Mouse (Mus musculus): ENCODE results near the gene Foxo3. TPM values are rescaled to one million over a fixed set of nuclear protein-coding genes. Genes with fewer than 3 reads are reported as not detected.

Foxo3 gene
- polyA plus RNA-seq, 1 experiment from 2014 or later, result 4.4 TPM

- Histone ChIP-seq H3K4me2 (no peak overlapping the region), H3K36me3 (replicated peaks) (no peaks in the 10 kb centered on the region), H3K27ac (no peak overlapping the region), H3K4me1 (peaks cover 3% of the 10 kb centered on the region; the same call in 1 of the 2 replicates), H3K9ac (no peak overlapping the region), H3K4me3 (no peak overlapping the region), H3K27me3 (replicated peaks) (no peaks in the 10 kb centered on the region), H3K9me3 (no peaks in the 10 kb centered on the region)
- ATAC-seq (replicated peaks), result no peak
- WGBS, result 87% methylated on average over 20 of the region's 20 CpGs
Observed at GRCm38 (mm10) chr10:42204768-42205412, 71.7 kb downstream of the Foxo3 start.

GRCm38 (mm10) chr10:42203321-42204155, 73.0 kb downstream of the Foxo3 start:
- Histone ChIP-seq H3K4me3 (no peak overlapping the region), H3K9ac (no peak overlapping the region), H3K4me2 (no peak overlapping the region), H3K9me3 (no peaks in the 10 kb centered on the region), H3K27me3 (replicated peaks) (no peaks in the 10 kb centered on the region), H3K36me3 (replicated peaks) (no peaks in the 10 kb centered on the region), H3K27ac (no peak overlapping the region), H3K4me1 (peaks cover 9% of the 10 kb centered on the region; the same call in 1 of the 2 replicates)
- 79% methylated on average over 18 of the region's 18 CpGs for WGBS
- ATAC-seq (replicated peaks), result no peak

GRCm38 (mm10) chr10:42202561-42202960, 74.0 kb downstream of the Foxo3 start:
- WGBS, result 89% methylated on average over 8 of the region's 8 CpGs
- Histone ChIP-seq H3K4me2 (no peak overlapping the region), H3K9me3 (no peaks in the 10 kb centered on the region), H3K4me3 (no peak overlapping the region), H3K27me3 (replicated peaks) (no peaks in the 10 kb centered on the region), H3K9ac (no peak overlapping the region), H3K27ac (no peak overlapping the region), H3K4me1 (peaks cover 9% of the 10 kb centered on the region; the same call in 1 of the 2 replicates), H3K36me3 (replicated peaks) (no peaks in the 10 kb centered on the region)
- ATAC-seq (replicated peaks), result no peak

GRCm38 (mm10) chr10:42199472-42199871, 77.1 kb downstream of the Foxo3 start:
- peaks cover 11% of the 10 kb centered on the region for H3K36me3 ChIP-seq (replicated peaks)
- no peaks in the 10 kb centered on the region for H3K9me3 ChIP-seq
- H3K27ac ChIP-seq, result no peak overlapping the region
- ATAC-seq (replicated peaks), result peak; percentile 65
- 50% methylated on average over 3 of the region's 3 CpGs for WGBS
- H3K27me3 ChIP-seq (replicated peaks), result no peaks in the 10 kb centered on the region
- H3K9ac ChIP-seq, result no peak overlapping the region
- no peak overlapping the region for H3K4me3 ChIP-seq
- peaks cover 9% of the 10 kb centered on the region; the same call in 1 of the 2 replicates for H3K4me1 ChIP-seq
- no peak overlapping the region for H3K4me2 ChIP-seq

- H3K36me3 ChIP-seq (replicated peaks), result peaks cover 11% of the 10 kb centered on the region
- WGBS, result 71% methylated on average over 3 of the region's 3 CpGs
- H3K4me2 ChIP-seq, result no peak overlapping the region
- H3K27me3 ChIP-seq (replicated peaks), result no peaks in the 10 kb centered on the region
- no peak overlapping the region for H3K4me3 ChIP-seq
- no peak overlapping the region for H3K9ac ChIP-seq
- no peaks in the 10 kb centered on the region for H3K9me3 ChIP-seq
- peaks cover 9% of the 10 kb centered on the region; the same call in 1 of the 2 replicates for H3K4me1 ChIP-seq
- no peak for ATAC-seq (replicated peaks)
- no peak overlapping the region for H3K27ac ChIP-seq
Observed at GRCm38 (mm10) chr10:42198682-42199081, 77.9 kb downstream of the Foxo3 start.

- WGBS, result 88% methylated on average over 6 of the region's 6 CpGs
- ATAC-seq (replicated peaks), result no peak
- Histone ChIP-seq H3K4me1 (peaks cover 6% of the 10 kb centered on the region; the same call in 1 of the 2 replicates), H3K9ac (no peak overlapping the region), H3K4me2 (no peak overlapping the region), H3K27me3 (replicated peaks) (no peaks in the 10 kb centered on the region), H3K9me3 (no peaks in the 10 kb centered on the region), H3K4me3 (no peak overlapping the region), H3K27ac (no peak overlapping the region), H3K36me3 (replicated peaks) (peaks cover 11% of the 10 kb centered on the region)
Observed at GRCm38 (mm10) chr10:42194784-42195183, 81.8 kb downstream of the Foxo3 start.

- H3K4me1 ChIP-seq, result no peaks in the 10 kb centered on the region
- ATAC-seq (replicated peaks), result no peak
- H3K27me3 ChIP-seq (replicated peaks), result no peaks in the 10 kb centered on the region
- H3K9me3 ChIP-seq, result no peaks in the 10 kb centered on the region
- peaks cover 11% of the 10 kb centered on the region for H3K36me3 ChIP-seq (replicated peaks)
- H3K4me2 ChIP-seq, result no peak overlapping the region
- no peak overlapping the region for H3K4me3 ChIP-seq
- WGBS, result 76% methylated on average over 4 of the region's 4 CpGs
- no peak overlapping the region for H3K27ac ChIP-seq
- no peak overlapping the region for H3K9ac ChIP-seq
Observed at GRCm38 (mm10) chr10:42193981-42194380, 82.6 kb downstream of the Foxo3 start.

- peaks cover 9% of the 10 kb centered on the region; the same call in 1 of the 2 replicates for H3K4me1 ChIP-seq
- no peak overlapping the region for H3K4me3 ChIP-seq
- 21% methylated on average over 6 of the region's 6 CpGs for WGBS
- no peak for ATAC-seq (replicated peaks)
- H3K9ac ChIP-seq, result no peak overlapping the region
- no peaks in the 10 kb centered on the region for H3K9me3 ChIP-seq
- no peak overlapping the region for H3K4me2 ChIP-seq
- H3K36me3 ChIP-seq (replicated peaks), result peaks cover 11% of the 10 kb centered on the region
- H3K27me3 ChIP-seq (replicated peaks), result no peaks in the 10 kb centered on the region
- no peak overlapping the region for H3K27ac ChIP-seq
Observed at GRCm38 (mm10) chr10:42192951-42193350, 83.6 kb downstream of the Foxo3 start.

GRCm38 (mm10) chr10:42189674-42190434, 86.7 kb downstream of the Foxo3 start:
- H3K9ac ChIP-seq, result no peak overlapping the region
- 0 out of 2 replicates have a peak, but pooled peaks cover 2% of the 10 kb centered on the region for H3K36me3 ChIP-seq (replicated peaks)
- 87% methylated on average over 13 of the region's 13 CpGs for WGBS
- H3K9me3 ChIP-seq, result no peaks in the 10 kb centered on the region
- H3K4me3 ChIP-seq, result no peak overlapping the region
- peaks cover 10% of the 10 kb centered on the region; the same call in 1 of the 2 replicates for H3K4me1 ChIP-seq
- no peak for ATAC-seq (replicated peaks)
- H3K4me2 ChIP-seq, result no peak overlapping the region
- H3K27me3 ChIP-seq (replicated peaks), result no peaks in the 10 kb centered on the region
- no peak overlapping the region for H3K27ac ChIP-seq

- 95% methylated on average over 8 of the region's 8 CpGs for WGBS
- no peak for ATAC-seq (replicated peaks)
Observed at GRCm38 (mm10) chr10:42189037-42189436, 87.5 kb downstream of the Foxo3 start.

GRCm38 (mm10) chr10:42188091-42188490, 88.5 kb downstream of the Foxo3 start:
- no peak overlapping the region for H3K27ac ChIP-seq
- H3K4me2 ChIP-seq, result no peak overlapping the region
- H3K27me3 ChIP-seq (replicated peaks), result no peaks in the 10 kb centered on the region
- H3K9me3 ChIP-seq, result no peaks in the 10 kb centered on the region
- H3K4me1 ChIP-seq, result peaks cover 10% of the 10 kb centered on the region; the same call in 1 of the 2 replicates
- no peak for ATAC-seq (replicated peaks)
- no peak overlapping the region for H3K9ac ChIP-seq
- H3K4me3 ChIP-seq, result no peak overlapping the region
- H3K36me3 ChIP-seq (replicated peaks), result 0 out of 2 replicates have a peak, but pooled peaks cover 2% of the 10 kb centered on the region
- WGBS, result 64% methylated on average over 9 of the region's 9 CpGs

More at GRCm38 (mm10) chr10:42189037-42189436, 87.5 kb downstream of the Foxo3 start:
- Histone ChIP-seq H3K27ac (no peak overlapping the region), H3K4me2 (no peak overlapping the region), H3K36me3 (replicated peaks) (0 out of 2 replicates have a peak, but pooled peaks cover 2% of the 10 kb centered on the region), H3K27me3 (replicated peaks) (no peaks in the 10 kb centered on the region), H3K4me1 (peaks cover 10% of the 10 kb centered on the region; the same call in 1 of the 2 replicates), H3K4me3 (no peak overlapping the region), H3K9ac (no peak overlapping the region), H3K9me3 (no peaks in the 10 kb centered on the region)

- Histone ChIP-seq H3K4me2 (no peak overlapping the region), H3K9ac (no peak overlapping the region), H3K36me3 (replicated peaks) (0 out of 2 replicates have a peak, but pooled peaks cover 2% of the 10 kb centered on the region), H3K9me3 (no peaks in the 10 kb centered on the region), H3K27ac (no peak overlapping the region), H3K4me1 (peaks cover 10% of the 10 kb centered on the region; the same call in 1 of the 2 replicates), H3K27me3 (replicated peaks) (no peaks in the 10 kb centered on the region), H3K4me3 (no peak overlapping the region)
- WGBS, result 92% methylated on average over 9 of the region's 9 CpGs
- no peak for ATAC-seq (replicated peaks)
Observed at GRCm38 (mm10) chr10:42186941-42187401, 89.6 kb downstream of the Foxo3 start.

All from midbrain, embryonic 15.5 days (tissue).